Mouse (Mus musculus) hindbrain, embryonic 16.5 days (tissue): ENCODE data around the gene Snca. TPM values are rescaled to one million over a fixed set of nuclear protein-coding genes. Genes with fewer than 3 reads are reported as not detected.
A peak's percentile ranks its signal among the peaks of the same experiment; 100 is the strongest.
"Not testable (repeated sequence)": the region's sequence is repeated elsewhere in the genome, so short reads cannot be mapped to it uniquely, and the experiment has no call there.

Source experiments
- ATAC-seq: fragments of 200-750 bp; cut with Nextera tagmentation; 2 replicates; pipeline ENCODE4 v1.8.0; 2017; ENCODE audit warnings: moderate TSS enrichment, moderate library complexity
- H3K27ac ChIP-seq: fragments of 300-500 bp; sonication (generic); 2 replicates; pipeline ENCODE4 v1.5.1; 2014; ENCODE audit warnings: low read depth, mild to moderate bottlenecking, control low read depth, low read length, moderate library complexity
- H3K27me3 ChIP-seq: fragments of 300-500 bp; sonication (generic); replicated peaks from 2 replicates; pipeline ENCODE4 v1.6.1; 2014; ENCODE audit warnings: low read length; ENCODE audit not compliant: control insufficient read depth, insufficient read depth
- H3K36me3 ChIP-seq: fragments of 300-500 bp; sonication (generic); 2 replicates; pipeline ENCODE4 v1.6.1; 2014; ENCODE audit warnings: mild to moderate bottlenecking, low read length, moderate library complexity, mixed read lengths; ENCODE audit not compliant: control insufficient read depth, insufficient read depth
- H3K4me1 ChIP-seq: fragments of 300-500 bp; sonication (generic); 2 replicates; pipeline ENCODE4 v1.6.1; 2014; ENCODE audit warnings: low read depth, low read length; ENCODE audit not compliant: control insufficient read depth, insufficient read depth
- H3K4me2 ChIP-seq: fragments of 300-500 bp; sonication (generic); 2 replicates; pipeline ENCODE4 v1.6.1; 2014; ENCODE audit warnings: mild to moderate bottlenecking, low read length, control low read depth, moderate library complexity
- H3K4me3 ChIP-seq: fragments of 300-500 bp; sonication (generic); 2 replicates; pipeline ENCODE4 v1.5.1; 2014; ENCODE audit warnings: mild to moderate bottlenecking, low read length, control low read depth, moderate library complexity
- H3K9ac ChIP-seq: fragments of 300-500 bp; sonication (generic); 2 replicates; pipeline ENCODE4 v1.6.1; 2014; ENCODE audit warnings: low read depth, mild to moderate bottlenecking, control low read depth, low read length, moderate library complexity
- H3K9me3 ChIP-seq: fragments of 300-500 bp; sonication (generic); 2 replicates; pipeline ENCODE4 v1.6.1; 2014; ENCODE audit warnings: mild to moderate bottlenecking, low read length, moderate library complexity; ENCODE audit not compliant: control insufficient read depth
- WGBS: fragments of 180-500 bp; shearing (Covaris S2); extraction: QIAGEN DNeasy Blood & Tissue Kit; methylation state at CpG from one replicate; pipeline ENCODE4 v1.1.7; 2014; 5-methylcytosine and 5-hydroxymethylcytosine counted together
- polyA plus RNA-seq: library from polyadenylated mRNA; unstranded; fragments of >200 nt; fragmentation: Nextera tagmentation; extraction: Ambion mirVana; gene quantifications from 2 replicates; pipeline ENCODE4 v1.2.1, GENCODE M21; 2015

Snca gene
- polyA plus RNA-seq, 1 experiment from 2014 or later = 444 TPM

DNA sequence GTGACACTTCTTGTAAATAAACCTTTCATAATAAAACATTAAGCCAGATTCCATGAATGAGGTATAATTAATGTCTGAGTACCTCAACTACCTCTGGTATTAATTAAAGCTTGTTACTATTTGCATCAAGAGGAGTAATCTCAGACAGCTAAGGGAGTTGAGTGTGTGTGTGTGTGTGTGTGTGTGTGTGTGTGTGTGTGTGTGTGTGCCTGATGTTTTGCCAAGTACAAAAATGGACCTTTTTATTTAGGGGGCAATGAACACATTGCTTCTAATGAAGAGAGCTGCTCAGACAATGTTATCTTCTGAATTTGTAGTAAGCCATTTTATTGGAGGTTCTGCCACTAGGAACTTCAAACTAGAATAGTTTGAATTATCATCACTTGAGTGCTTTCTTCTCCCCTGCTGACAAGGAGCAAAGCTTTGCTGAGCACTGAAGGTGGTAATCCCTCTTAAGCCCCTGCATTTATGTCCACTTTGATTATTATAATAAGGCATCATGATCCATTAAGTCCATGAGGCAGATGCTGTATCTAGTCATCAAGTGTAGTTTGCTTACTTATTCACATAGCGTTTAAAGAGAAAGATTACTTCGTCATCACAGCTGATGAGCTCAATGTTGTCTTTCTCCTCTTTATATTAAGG is 88.1 kb downstream of the Snca start:
- Histone ChIP-seq H3K4me1 (no peaks in the 10 kb centered on the region), H3K27me3 (no peaks in the 10 kb centered on the region), H3K9me3 (no peaks in the 10 kb centered on the region), H3K4me2 (no peak overlapping the region), H3K9ac (no peak overlapping the region), H3K36me3 (no peaks in the 10 kb centered on the region), H3K27ac (no peak overlapping the region), H3K4me3 (no peak overlapping the region)
- peak; percentile 77 for ATAC-seq
- WGBS = 58% methylated on average over 2 of the region's 2 CpGs

DNA sequence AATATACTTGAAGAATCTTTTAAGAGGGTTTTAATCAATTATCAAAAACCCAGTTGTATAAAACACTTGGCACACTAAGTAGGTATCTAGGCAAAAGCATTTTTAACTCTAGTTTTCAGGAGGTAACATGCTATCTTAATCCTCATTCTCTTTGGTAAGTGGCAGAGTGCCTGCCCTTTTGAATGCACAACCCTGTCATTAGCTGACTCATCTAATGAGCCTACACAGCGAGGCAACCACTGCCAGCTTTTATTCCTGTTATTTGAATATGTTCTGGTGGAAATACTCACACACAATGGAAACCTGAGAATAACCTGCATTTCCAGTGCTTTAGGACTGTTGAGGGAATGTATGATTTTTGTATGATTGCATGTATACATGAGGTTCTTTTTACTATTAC is 89.9 kb downstream of the Snca start:
- H3K36me3 ChIP-seq = no peaks in the 10 kb centered on the region
- no peaks in the 10 kb centered on the region for H3K9me3 ChIP-seq
- ATAC-seq = no peak
- H3K27ac ChIP-seq = no peak overlapping the region
- WGBS = 35% methylated on average over 1 of the region's 1 CpGs
- H3K4me3 ChIP-seq = no peak overlapping the region
- H3K9ac ChIP-seq = no peak overlapping the region
- no peaks in the 10 kb centered on the region for H3K4me1 ChIP-seq
- no peaks in the 10 kb centered on the region for H3K27me3 ChIP-seq
- no peak overlapping the region for H3K4me2 ChIP-seq

DNA sequence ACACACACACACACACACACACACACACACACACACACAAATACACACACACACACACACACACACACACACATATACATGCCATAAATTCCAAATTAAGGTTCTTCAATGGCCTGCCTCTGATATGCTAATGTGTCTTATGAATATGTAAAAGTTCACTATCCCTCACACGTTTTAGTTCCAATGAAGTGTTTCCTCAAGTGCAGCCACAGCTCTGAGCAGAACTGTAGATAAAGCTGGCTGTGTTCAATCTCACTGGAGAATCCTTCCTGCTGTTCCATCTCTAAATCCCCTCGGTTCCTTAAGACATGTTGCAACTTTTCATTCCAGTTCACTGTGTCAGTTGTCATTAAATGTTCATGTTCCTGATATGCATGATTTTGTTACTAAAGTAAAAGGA is 98.5 kb downstream of the Snca start:
- Histone ChIP-seq H3K36me3 (no peaks in the 10 kb centered on the region), H3K4me3 (no peak overlapping the region), H3K27me3 (no peaks in the 10 kb centered on the region), H3K4me2 (no peak overlapping the region), H3K9ac (no peak overlapping the region), H3K27ac (no peak overlapping the region), H3K9me3 (no peaks in the 10 kb centered on the region), H3K4me1 (no peaks in the 10 kb centered on the region)
- WGBS = 29% methylated on average over 2 of the region's 2 CpGs
- ATAC-seq = no peak

DNA sequence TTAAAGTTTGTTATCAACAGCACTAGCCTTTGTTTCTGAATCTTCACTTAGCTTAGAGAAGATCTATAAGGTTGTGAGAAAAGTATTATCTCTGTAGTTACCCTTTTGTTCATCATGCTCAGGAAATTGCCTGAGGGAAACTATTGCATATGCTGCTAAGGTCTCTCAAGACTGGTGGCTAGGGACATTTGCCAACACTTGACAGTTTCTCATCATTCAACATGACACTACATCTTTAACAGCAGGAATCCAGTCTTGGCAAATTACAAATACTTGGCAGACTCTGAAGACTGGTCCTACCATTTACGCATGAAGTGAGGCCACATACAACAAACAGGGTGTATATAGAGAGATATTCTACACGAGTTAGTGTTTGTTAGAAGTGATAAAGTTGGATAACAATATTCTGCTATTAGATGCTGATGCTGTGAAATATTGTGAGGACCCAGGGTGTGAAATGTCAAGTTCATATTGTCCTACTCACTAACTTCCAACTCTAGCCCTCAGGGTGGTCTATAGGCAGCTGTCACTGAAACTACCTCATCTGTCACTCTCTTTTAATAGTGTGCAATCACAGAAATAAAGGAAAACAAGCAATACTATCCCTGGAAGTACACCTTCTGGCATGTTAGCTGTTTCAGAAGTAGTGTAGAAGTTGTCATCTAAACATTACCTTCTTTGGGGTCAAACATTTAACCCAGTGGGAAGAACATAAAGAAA is 105.4 kb downstream of the Snca start:
- H3K36me3 ChIP-seq = no peaks in the 10 kb centered on the region
- H3K4me2 ChIP-seq = no peak overlapping the region
- peak; percentile 81 for ATAC-seq
- H3K27me3 ChIP-seq = no peaks in the 10 kb centered on the region
- no peak overlapping the region for H3K9ac ChIP-seq
- no peak overlapping the region for H3K4me3 ChIP-seq
- no peaks in the 10 kb centered on the region for H3K4me1 ChIP-seq
- H3K9me3 ChIP-seq = no peaks in the 10 kb centered on the region
- WGBS = 52% methylated on average over 2 of the region's 2 CpGs
- H3K27ac ChIP-seq = no peak overlapping the region

DNA sequence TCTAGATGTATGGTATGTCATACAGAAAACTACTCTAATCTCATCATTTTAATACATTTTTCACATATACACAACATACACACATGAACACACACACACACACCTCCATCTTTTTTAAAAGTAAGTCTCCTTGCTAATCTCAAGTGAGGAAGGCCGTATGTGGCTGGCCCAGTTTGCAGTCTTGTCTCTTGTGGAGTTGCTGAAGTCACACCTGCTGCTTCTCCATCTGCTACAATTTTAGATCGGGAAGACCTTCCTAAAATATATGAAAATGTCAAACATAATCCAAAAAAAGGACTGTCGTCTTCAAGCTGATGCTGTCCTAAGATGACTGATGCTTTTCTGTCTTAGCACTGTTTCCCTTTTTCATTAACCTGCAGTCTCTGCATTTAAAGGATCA is 112.1 kb downstream of the Snca start:
- Histone ChIP-seq H3K4me1 (no peaks in the 10 kb centered on the region), H3K9ac (no peak overlapping the region), H3K27ac (no peak overlapping the region), H3K36me3 (no peaks in the 10 kb centered on the region), H3K9me3 (no peaks in the 10 kb centered on the region), H3K4me3 (no peak overlapping the region), H3K27me3 (no peaks in the 10 kb centered on the region), H3K4me2 (no peak overlapping the region)
- ATAC-seq = no peak
- 72% methylated on average over 3 of the region's 3 CpGs for WGBS

DNA sequence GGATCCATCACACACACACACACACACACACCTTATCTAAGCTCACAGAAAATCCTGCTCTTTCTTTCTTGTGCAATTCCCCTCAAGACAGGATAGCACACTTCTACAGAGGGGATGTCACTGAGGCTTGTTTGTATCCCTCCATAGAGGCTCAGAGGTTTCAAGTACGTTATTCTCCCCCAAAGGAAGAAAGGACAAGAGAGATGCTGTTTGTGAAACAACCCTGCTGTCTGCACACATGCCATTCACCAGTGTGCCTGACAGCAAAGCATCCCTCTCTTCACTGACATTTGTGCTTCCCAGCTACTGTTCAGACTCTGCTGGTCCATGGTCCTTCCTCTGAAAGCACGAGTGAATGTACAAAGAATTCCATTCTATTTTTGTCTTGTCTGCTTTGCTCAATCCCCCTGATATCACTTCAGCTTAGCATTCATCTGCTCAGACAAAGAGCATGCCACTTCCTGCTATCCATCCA is 119.6 kb downstream of the Snca start:
- no peak overlapping the region for H3K9ac ChIP-seq
- H3K4me1 ChIP-seq = peaks cover 3% of the 10 kb centered on the region
- no peaks in the 10 kb centered on the region for H3K36me3 ChIP-seq
- H3K4me3 ChIP-seq = no peak overlapping the region
- no peaks in the 10 kb centered on the region for H3K9me3 ChIP-seq
- no peak overlapping the region for H3K4me2 ChIP-seq
- ATAC-seq = peak; percentile 80
- no peak overlapping the region for H3K27ac ChIP-seq
- H3K27me3 ChIP-seq = no peaks in the 10 kb centered on the region
- WGBS = 14% methylated on average over 2 of the region's 2 CpGs

DNA sequence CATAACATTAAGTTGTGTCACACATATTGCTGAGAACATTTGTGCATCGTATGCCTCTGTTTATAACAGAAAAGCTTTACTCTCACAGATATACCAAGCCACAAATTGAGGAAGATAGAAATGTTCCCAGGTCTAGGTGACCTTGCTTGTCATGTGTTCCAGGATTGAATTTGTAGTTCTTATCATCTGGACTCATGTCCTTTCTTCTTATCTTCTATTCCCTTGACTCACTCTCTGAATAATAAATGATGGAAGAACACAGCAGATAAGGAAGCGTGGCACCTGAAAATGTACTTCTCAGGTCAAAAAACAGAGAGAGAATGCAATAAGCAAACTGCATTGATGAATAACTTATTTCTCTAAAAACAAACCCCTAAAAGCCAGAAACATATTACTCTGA is 131.6 kb downstream of the Snca start:
- no peak for ATAC-seq
- Histone ChIP-seq H3K36me3 (no peaks in the 10 kb centered on the region), H3K4me3 (no peak overlapping the region), H3K27ac (no peak overlapping the region), H3K4me1 (no peaks in the 10 kb centered on the region), H3K9ac (no peak overlapping the region), H3K9me3 (no peaks in the 10 kb centered on the region), H3K27me3 (no peaks in the 10 kb centered on the region), H3K4me2 (no peak overlapping the region)
- WGBS = 91% methylated on average over 2 of the region's 2 CpGs

DNA sequence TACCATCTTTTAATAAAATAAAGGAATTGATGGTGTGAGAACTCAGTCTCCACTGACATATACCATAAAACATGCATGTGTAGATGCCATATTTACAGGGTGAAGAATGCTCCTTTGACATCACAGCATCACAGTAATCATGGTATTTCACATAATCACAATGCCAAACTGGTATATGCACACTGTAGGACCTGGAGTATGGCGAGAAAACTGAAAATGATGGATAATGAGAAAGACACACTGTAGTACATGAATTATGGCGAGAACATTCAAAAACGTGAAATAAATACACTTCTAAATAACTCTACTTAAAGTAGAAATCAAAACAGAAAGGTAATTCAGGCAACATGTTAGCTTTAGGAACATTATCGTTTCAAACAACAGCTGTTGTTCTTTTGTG is 142.6 kb downstream of the Snca start:
- not testable (repeated sequence) for H3K9ac ChIP-seq, H3K27me3 ChIP-seq, H3K9me3 ChIP-seq, H3K4me1 ChIP-seq, H3K27ac ChIP-seq, H3K36me3 ChIP-seq, H3K4me2 ChIP-seq, ATAC-seq, H3K4me3 ChIP-seq
- WGBS = 84% methylated on average over 4 of the region's 4 CpGs

DNA sequence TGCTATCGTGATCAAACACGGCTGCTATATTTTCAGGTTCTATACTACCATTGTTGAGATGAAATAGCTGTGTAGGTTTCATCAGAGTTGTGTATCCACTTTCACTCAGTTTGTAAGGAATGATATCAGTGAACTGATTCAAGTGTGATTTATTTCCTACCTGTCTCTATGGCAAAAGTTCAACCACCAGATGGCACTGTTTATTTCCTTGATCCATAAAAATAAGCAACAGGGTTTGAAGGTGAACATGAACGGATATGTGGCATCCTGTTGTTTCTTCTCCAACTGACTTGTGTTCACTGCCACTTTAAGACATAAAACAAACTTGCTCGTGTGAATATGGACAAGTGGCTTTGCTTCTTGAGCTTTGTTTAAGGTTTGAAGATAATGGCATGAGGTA is 147.4 kb downstream of the Snca start:
- Histone ChIP-seq H3K9me3 (no peaks in the 10 kb centered on the region), H3K27me3 (no peaks in the 10 kb centered on the region), H3K4me3 (no peak overlapping the region), H3K36me3 (no peaks in the 10 kb centered on the region), H3K9ac (no peak overlapping the region), H3K27ac (no peak overlapping the region), H3K4me2 (no peak overlapping the region), H3K4me1 (no peaks in the 10 kb centered on the region)
- 58% methylated on average over 4 of the region's 4 CpGs for whole genome bisulfite sequencing
- no peak for ATAC-seq
